Mouse (Mus musculus) left cerebral cortex, postnatal 14 days (tissue): ENCODE data around the gene Tmem234. TPM values are rescaled to one million over a fixed set of nuclear protein-coding genes. Genes with fewer than 3 reads are reported as not detected.
"Not testable (repeated sequence)": the region's sequence is repeated elsewhere in the genome, so short reads cannot be mapped to it uniquely, and the experiment has no call there.

Experiments used
- DNase-seq, 2 experiments: peaks; one replicate each; pipeline ENCODE4 v3.0.0; 2021 to 2022; ENCODE audit warnings: low spot score in 2 of 2, mixed read lengths in 1 of 2
- intact Hi-C: fragments of 180-260 bp; cut with DNase I; formaldehyde crosslinking; loops from one replicate; pipeline ENCODE4 v1.15.1; 2025
- long read RNA-seq, 2 experiments: library from polyadenylated mRNA; stranded (forward); transcript quantifications; one replicate each; pipeline ENCODE4 v2.0.0; 2021
- total RNA-seq, 2 experiments: library from RNA; stranded (reverse); gene quantifications; 2 replicates each; pipeline ENCODE4 v1.2.3; 2021

Gene Tmem234
- 100 to 1,000 TPM in 1 of 2 experiments, 10 to 100 TPM in 1; 91.8 to 105 TPM for total RNA-seq
- long read RNA-seq, experiment 1, transcript Tmem234-218 (4 exons, 1,124 nt): minor isoform, 20 of 197 reads
- long read RNA-seq, experiment 1, transcript Tmem234-201 (5 exons, 1,437 nt): major isoform, 60 of 197 reads
- long read RNA-seq, experiment 1, transcript Tmem234-210 (5 exons, 1,519 nt): minor isoform, 36 of 197 reads
- long read RNA-seq, experiment 1, transcript Tmem234-212 (6 exons, 680 nt): minor isoform, 7 of 197 reads
- long read RNA-seq, experiment 1, partial matches to known transcripts: 25 of 197 reads
- long read RNA-seq, experiment 1, other reads (novel, unspliced or antisense): 37 of 197 reads
- long read RNA-seq, experiment 2, transcript Tmem234-212 (6 exons, 680 nt): minor isoform, 6 of 171 reads
- long read RNA-seq, experiment 2, transcript Tmem234-201 (5 exons, 1,437 nt): major isoform, 43 of 171 reads
- long read RNA-seq, experiment 2, transcript Tmem234-210 (5 exons, 1,519 nt): minor isoform, 34 of 171 reads
- long read RNA-seq, experiment 2, transcript Tmem234-218 (4 exons, 1,124 nt): minor isoform, 28 of 171 reads
- long read RNA-seq, experiment 2, partial matches to known transcripts: 28 of 171 reads
- long read RNA-seq, experiment 2, other reads (novel, unspliced or antisense): 19 of 171 reads

DNA sequence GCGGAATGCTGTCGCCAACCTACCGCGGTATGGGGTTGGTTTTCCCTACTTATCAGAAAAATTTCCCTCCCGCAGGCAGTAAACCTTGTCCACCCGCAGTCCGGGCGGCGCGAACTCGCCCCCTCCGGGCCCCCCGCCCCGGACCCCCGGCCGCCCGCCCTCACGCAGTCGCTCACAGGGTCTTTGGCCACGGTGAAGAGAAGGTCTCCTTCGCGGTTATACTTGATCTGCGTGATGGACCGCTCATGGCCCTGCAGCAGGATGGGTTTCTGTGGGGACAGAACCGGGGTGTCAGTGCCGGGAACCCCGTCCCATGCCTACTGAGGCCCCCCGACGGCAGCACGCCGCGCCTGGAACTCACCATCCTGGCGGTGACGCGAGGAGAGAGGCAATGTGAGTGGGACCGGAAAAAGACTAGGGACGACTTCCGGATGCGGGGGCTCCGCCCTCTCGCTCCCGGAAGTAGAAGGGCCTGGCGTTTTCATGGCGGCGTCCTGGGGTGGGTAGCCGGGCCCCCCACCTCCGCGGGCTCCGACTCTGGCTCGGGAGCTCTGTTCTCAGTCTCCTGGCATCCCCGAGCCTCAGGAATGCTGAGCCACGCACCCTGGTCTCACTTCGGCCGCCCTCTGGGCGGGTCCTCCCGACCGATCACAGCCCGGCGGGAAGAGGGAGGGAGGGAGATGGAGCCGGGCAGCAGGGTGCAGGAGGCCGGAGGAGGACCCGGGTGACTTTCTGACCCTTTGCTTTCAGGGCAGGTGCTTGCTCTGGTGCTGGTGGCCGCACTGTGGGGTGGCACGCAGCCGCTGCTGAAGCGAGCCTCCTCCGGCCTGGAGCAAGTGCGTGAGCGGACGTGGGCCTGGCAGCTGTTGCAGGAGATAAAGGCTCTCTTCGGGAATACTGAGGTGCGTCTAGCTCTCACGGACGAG, at the start of gene Tmem234, which contains the start of gene Eif3i:
TSS of gene Tmem234 (plus strand) at position 436 of the 926 bp plus-strand sequence.
TSS of gene Eif3i (minus strand) at position 416 of the 926 bp plus-strand sequence.
- intact Hi-C loops: no loop called here

DNA sequence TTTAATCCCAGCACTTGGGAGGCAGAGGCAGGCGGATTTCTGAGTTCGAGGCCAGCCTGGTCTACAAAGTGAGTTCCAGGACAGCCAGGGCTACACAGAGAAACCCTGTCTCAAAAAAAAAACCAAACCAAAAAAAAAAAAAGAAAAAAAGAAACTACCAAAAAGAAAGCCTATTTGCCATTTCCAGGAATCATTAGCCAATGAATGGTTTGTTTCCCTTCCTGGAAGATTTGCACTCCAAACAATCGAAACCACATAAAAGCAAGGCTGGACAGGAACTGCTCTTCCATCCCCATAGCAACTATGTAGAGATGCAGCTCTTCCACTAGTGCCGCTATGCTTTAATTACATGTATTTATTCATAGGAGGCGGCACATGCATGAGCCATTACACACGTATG, 46.0 kb upstream of the Tmem234 start:
- intact Hi-C loops, DNase-seq: not testable (repeated sequence)

More for the DNA sequence above, at the start of gene Tmem234, which contains the start of gene Eif3i:
- DNase-seq: peak; percentile 85 to 86

DNA sequence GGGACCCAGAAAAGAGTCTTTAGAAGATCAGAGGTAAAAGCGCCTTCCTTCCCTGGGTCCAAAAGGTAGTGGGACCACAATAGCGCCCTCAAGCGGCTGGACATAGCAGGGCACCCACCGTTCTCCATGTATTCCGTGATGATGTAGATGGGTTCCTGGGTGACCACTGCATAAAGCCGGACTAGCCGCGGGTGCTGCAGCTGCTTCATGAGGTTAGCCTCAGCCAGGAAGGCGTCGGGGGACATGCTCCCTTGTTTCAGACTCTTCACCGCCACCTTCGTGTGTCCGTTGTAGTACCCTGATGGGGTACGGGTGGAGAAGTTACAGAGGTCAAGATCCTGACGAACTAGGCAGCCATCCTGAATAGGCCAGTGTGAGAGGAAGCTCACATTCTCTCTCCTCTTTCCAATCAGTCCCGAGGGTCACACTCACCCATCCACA, 45.0 kb upstream of the Tmem234 start:
- peak; percentile 62 to 72 for DNase-seq
- intact Hi-C loops: no loop called here

DNA sequence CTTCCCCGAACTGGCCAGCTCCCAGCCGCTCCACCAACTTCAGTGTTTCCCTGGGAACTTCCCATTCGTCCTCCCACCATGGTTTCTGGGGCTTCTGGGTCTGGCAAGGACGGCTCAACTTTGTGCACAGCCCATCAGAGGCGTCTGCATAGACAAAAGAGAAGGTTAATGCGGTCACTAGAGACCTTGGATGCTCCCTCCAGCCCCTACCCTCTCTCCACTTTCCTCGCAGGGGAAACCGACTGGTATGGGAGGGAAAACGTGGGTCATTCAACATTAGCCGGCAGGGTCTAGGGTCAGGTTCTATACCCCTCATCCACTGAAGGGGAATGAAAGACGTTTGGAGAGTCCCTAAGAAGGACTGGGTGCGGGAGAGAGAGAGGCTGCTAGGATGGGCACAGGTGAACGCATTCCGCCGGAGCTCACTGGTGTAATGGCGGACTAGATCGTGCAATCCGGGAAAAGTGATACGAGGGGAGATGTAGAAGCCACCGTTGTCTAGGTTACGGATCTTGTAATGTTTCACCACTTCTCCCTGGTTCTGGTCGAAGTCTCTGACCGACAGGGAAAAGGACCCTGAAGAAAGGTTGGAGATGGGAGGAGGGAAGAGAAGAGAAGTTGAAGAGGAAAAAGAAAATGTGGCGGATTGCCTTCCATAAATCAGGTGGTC, 44.5 kb upstream of the Tmem234 start:
- peak in 1 of 2 experiments; percentile 40 for DNase-seq
- intact Hi-C loops: no loop called here

DNA sequence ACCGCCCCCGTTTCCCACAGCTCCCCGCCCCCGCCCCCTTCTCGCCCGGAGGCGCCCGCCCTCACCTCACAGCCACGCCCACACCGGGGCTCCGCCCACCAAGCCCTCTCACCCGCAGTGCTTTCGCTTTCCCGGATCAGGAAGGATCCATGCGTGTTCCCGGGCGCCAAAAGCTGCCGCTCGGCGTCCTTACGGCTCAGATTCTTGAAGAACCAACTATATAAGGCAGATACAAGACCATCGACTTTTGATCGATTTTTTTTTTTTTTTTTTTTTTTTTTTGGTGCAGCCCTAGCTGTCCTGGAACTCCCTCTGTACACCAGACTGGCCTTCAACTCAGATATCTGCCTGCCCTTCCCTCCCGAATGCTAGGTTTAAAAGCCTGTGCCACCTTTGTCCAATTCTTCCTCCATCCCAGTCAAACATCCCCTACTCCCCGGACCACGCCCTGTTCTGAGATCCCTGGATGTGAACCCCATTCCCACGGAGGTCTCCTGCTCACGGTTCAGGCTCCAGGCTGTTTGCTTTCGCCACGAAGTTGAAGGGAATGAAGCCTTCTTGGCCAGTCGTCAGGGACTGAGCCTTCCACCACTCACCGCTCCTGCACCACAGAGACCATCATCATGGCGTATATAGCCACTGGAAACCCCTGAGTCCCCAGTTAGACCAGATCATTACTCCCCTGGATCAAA, 43.8 kb upstream of the Tmem234 start:
- intact Hi-C loops: no loop called here
- DNase-seq: peak; percentile 79 to 84

DNA sequence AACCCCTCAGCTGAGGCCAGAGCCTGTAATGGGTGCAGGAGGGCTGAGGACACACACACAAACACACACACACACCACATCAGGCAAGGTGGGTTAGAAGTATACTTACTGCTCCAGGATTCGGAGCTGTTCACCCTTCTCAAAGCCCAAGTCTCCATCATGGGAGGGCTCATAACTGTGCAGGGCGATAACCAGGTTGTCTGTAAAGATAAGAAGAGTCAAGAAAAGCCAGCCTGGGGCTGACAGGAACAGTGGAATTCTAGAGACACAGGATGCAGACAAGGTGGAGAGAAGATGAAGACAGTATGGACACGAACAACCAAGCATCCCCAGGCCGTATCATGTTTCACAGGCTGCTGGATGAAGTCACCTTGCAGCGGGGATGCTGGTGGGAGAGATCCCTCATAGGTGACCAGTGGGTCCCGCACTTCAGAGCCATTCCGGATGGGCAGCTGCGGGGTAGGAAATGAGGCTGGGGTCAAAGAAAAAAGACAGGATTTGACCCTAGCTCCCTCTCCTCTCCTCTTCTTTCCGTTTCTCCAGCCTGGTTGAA, 43.1 kb upstream of the Tmem234 start:
- no peak for DNase-seq
- intact Hi-C loops: no loop called here

DNA sequence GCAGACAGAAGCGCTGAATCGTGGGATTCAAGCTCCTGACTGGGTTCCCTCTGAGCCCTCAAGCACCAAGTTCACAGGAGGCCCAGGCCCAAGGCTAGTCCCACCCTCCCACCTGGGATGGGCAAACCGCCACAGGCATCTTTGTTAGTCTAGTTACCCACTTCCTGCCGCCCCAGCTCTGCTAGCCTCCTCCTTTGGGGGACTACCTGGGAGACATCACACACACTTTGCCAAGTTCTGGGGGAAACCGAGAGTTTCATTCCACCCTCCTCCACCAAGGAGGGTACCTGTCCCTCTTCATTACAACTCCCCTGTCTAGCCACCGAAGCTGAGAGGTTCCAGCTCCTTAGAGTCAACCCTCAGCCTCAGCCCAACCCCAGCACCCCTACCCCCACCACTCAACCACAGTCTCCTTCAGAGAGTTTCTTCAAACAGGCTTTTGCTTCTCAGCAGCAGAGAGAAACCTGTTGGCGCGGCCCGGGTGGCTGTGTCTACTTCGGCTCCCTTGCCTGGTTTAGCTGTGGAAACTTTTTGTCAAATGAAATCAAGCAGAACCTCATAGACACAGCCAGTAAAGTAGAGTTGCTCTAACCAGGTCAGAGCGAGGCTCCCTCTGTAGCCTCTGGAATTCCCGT, 42.0 kb upstream of the Tmem234 start:
- intact Hi-C loops: no loop called here
- no peak for DNase-seq

DNA sequence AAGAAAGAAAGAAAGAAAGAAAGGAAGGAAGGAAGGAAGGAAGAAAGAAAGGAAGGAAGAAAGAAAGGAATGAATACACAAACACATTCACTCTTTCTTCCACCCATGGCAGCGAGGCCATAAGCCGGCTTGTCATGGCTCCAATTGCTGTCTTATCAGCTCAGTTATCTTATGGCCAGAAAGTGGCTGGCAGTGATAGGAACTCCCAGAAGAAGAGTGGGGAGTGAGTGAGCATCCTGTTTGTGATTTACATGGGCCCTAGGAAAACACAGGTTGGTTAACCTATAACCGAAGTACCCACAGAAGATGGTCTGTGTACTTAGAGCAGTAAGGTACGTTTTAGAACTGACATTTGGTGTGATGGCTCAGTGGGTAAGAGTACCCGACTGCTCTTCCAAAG, 39.3 kb upstream of the Tmem234 start:
- no peak for DNase-seq

DNA sequence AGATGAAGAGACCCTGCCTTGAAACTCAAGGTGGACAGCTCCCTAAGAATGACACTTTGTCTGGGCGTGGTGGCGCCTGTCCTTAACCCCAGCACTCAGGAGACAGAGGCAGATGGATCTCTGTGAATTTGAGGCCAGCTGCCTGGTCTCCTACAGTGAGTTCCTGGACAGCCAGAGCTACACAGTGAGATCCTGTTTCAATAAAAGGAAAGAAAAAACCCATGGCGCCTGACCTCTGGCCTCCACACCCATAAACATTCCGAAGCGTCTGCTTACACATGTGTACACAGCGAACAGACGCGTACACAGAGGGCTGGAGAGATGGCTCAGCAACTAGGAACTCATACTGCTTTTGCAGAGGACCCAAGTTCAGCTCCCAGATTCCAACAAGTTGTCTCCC, 36.8 kb upstream of the Tmem234 start:
- DNase-seq: no peak

More for the DNA sequence above, 39.3 kb upstream of the Tmem234 start:
- intact Hi-C loops: no loop called here

DNA sequence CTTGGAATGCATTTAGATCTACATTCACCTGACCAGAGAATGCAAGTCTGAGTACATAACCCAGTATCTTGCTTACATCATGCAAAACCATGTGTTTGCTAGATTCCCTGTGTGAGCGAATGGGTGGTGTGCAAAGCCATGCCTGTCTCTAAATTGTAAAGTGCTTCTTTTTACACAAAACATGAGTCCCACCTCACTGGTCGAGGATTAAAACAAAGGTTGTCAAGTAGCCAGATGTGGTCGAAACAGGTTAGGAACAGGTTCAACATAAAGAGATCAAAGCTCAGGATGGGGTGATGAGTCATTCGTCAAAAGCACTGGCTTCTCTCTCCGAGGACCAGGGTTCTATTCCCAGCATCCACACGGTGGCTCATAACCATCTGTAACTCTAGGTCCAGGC, 35.3 kb upstream of the Tmem234 start:
- intact Hi-C loops: no loop called here
- DNase-seq: no peak

More for the DNA sequence above, 36.8 kb upstream of the Tmem234 start:
- intact Hi-C loops: no loop called here

DNA sequence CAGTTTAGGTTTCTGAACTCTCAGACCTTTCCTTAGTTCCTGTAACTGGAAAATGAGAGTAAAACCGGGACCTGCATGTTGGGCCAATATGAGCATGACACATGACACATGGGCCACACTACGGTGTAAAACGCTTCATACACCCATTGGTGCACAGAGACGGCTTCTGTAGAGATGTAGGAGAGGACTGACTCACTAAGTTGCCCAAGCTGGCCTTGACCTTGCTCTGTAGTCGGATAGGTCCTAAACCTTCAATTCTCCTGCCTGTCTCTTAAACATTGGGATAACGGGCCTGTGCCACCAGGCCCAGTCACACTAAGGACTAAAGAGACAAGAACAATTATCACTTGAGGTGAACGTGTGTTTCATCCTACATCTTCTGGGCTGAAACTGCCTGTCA, 32.1 kb upstream of the Tmem234 start:
- intact Hi-C loops: no loop called here
- DNase-seq: no peak

DNA sequence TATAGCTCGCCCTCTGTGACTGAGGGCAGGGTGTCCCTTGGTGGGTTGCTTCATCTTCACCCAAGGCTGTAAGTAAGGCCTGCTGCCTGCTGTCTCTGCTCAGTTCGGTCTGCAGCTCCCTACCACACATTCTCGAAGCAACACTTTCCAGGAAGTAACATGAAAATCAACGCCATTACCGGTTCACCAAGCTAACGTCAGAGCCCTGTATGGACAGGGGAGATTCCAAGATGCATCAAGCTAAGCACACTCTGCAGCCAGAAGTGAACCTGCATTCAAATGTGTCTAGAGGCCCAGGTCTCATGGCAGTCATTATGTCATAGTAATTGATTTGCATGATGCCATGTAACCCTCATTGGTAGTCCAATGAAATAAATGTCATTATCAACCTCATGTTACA, 30.4 kb upstream of the Tmem234 start:
- intact Hi-C loops: no loop called here
- no peak for DNase-seq

DNA sequence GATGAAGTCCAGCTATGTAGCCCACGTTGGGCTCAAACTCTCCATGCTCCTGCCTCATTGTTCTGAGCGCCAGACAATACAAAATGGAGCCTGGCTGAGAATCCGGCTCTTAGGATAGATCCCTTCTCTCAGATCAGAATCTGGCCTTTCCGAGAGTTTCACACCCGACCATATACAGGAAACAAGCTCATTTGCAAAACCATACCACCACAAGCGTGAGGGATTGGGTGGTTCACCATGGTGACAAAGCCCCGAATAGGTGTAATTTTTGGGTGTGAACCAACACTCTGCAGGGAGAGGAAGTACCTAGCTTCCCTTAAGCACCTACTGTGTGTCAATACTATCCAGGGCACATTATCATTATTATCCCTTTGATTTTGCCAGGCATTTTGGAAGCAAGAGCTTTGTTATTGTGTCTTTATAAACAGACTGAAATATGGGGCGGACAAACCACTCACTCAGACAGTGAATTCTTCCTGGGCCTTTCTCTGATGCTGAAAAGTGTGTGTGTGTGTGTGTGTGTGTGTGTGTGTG, 28.9 kb upstream of the Tmem234 start:
- intact Hi-C loops: no loop called here
- no peak for DNase-seq

DNA sequence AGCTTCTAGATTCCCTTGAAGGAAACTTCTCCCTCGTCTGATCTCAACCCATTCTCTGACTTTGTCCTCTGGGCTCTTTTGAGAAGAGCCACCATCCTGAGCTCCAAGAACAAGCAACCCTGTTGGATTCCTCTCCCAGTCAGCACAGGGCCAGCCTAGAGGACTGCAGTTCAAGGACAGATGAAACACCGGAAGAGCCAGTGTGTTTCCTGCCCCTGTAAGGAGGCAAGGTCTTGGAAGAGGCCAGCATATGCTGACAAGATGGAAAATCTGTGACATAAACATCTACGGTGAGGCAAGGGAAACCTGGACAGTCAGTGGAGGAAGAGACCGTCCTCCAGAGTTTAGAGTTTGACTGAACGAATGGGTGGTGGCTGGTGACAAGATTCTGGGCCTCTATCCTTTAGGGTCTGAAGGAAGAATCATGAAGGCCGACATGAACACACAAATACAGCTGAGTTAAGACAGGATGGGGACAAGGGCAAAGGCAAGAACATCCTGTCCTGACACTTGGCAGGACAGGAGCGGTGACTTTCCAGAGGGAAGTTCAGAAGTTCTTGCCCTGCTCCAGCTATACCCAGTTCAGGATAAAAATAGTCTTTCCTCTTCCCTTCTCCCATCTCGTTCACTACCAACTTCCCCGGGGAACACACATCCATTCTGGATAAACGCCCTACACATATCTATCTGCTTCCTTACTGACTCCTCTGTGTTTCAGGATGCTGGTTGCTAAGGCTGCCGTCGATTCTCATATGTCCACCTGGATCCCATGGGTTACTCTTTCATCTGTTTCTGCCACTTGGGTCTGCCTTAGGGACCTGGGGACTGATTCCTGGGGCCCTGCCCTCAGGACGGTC, 28.0 kb upstream of the Tmem234 start:
- intact Hi-C loops: no loop called here

DNA sequence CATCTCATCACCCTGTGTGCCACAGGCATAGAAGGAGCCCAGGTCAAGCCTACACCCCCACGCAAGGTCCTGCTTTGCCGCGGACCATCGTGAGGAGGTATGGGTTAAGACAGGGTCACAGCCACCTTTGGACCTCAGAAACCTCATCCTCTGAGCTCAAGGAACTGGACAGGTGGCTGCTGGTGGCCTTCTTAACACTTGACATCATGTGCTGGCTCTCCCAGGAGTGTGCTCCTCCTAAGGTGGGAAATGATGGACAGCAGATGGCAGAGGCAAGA, 27.4 kb upstream of the Tmem234 start:
- intact Hi-C loops: no loop called here
- no peak for DNase-seq

More for the DNA sequence above, 28.0 kb upstream of the Tmem234 start:
- no peak for DNase-seq

DNA sequence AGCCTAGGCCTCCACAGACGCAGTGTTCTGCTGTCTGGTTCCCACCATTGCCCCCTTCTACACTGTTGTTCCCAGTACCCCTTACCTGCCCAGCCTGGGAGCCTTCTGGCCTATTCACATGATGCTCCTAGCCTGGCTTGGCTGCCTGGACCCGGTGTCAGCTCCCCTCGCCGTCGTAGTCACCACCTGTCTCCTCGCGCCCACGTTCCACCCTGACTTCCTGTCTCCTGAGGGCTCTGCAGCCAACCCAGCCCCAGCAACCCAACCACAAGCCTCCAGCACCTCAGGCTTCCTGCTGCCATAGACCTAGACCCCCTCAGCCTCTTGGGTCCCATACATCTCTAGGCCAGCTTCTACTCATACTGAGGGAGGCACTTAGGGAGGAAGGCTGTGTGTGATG, 27.0 kb upstream of the Tmem234 start, which contains the start of gene Lck:
TSS of gene Lck (minus strand) at position 212 of the 400 bp plus-strand sequence.
- intact Hi-C loops: no loop called here

More for the DNA sequence above, 27.0 kb upstream of the Tmem234 start, which contains the start of gene Lck:
- no peak for DNase-seq
